Mouse (Mus musculus): ENCODE data around the gene Ss18l2. TPM values are rescaled to one million over a fixed set of nuclear protein-coding genes. Genes with fewer than 3 reads are reported as not detected.

The Ss18l2 gene
- total RNA-seq, 2 experiments from 2014 or later: 80.4 to 80.8 TPM

- peak; percentile 55 to 72 for DNase-seq (ENCODE audit: low spot score in 2 of 2)
Measured at GRCm38 (mm10) chr9:121697150-121698049, 12.7 kb upstream of the Ss18l2 start.

- DNase-seq (ENCODE audit: low spot score in 2 of 2): no peak
Measured at GRCm38 (mm10) chr9:121704261-121704645, 5.9 kb upstream of the Ss18l2 start.

DNA sequence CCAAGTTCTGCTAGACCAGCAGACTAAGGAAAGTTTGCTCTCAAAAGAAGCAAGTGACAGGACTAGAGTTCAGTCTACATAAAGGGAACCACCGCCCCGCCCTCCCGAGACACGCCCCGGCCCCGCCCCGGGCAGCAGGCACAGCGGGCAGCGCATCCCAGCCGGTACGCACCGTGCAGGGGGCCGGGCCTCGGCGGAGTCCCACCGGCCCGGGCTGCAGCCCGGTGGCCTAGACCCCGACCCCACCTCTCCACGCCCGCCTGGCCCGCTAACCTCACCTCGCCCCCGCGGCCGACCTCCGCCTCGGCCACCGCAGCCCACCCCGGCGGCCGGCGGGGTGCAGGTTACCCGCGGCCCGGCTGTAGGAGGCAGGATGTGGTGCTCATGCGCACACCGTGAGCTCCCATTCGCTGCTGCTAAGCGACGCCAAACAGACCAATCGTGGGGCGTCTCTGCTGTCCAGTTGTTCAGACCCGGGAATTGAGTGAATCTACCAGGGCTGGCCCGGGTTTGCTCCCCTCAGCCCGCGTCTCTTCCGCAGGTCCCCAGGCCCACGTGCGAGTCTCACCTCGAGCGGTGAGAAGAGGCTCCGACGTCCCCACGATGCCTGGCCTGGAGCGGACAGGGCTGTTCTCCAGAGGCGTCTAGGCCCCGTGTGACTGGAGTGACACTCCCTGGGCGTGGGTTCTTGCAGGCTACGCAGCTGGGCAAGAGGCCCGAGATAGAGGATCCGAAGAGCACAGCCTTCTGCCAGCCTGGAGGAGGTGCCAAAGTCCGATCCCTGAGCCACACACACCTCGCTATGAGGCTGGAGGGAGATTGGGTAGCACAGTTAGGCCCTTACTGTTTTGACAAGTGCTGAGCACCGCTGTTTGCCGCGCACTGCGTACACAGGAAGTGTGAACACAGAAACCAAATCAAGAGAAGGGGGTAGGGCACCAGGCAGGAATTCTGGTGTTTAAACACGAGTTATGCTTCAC lies 5.2 kb upstream of the Ss18l2 start, which contains the start of gene Sec22c:
TSS of gene Sec22c (minus strand) at position 845 of the 980 bp plus-strand sequence.
- DNase-seq (ENCODE audit: low spot score in 2 of 2): peak; percentile 74 to 86

GRCm38 (mm10) chr9:121706029-121706675 lies 4.0 kb upstream of the Ss18l2 start:
- no peak for DNase-seq (ENCODE audit: low spot score in 2 of 2)

DNA sequence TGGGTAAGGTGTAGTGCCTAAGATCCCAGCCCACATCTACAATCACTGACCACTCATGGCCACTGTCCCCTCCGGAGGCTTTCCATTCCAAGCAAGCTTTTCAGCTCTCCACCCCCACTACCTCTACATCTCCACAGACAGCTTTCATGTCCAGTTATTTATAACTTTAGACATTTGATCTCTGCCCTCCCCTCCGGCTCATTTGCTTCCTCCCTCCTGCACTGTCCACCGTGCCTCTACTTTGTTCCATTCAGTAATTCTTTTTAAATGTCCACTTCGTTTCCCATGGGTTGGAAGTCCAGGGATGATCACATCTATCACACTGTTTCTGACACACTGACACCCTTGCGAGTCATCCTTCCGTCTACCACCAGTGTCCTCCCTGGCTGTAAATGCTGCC lies 2.3 kb upstream of the Ss18l2 start:
- DNase-seq (ENCODE audit: low spot score in 2 of 2): no peak

DNA sequence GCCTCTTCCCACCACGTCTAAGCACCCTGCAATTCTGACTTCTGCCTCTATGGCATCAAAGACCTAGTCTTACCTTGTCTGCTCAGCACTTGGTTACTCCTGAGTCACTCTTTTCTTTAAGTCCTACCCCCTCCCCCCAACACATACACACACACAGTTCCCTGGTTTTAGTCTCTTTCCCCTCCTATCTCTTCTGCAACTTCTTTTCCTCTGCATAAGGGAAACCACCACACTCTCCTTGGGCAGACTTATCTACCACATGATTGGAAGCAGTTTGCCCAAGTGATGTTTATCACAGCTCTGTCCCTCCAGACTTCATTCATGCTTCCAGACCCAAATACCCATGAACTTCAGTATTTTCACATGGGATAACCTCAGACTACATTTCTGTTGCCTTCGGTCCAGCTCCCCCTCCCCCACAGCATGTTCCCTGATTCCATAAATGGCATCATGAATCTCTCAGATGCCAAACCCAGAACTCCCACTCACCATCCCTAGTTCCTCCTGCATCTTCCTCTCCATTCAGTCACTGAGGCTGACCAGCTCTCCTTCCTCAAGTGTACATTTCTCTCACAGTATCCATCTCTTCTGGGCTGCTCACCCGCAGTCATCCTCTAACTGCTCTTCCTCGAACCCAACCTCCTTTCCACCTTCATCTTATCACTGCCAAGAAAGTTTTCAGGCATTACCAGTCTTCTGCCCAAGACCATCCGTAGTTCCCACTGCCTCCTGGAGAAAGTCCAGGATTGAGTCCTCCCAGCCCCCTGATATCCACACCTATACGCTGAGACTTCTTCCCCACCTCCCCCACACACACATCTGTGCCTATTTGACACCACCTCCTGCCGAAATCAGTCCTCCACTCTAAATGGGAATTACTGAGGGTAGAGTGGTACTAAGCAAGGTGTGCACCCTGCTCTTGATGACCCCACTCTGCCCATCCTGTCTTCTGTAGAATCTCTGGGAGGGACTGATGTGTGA lies 1.3 kb upstream of the Ss18l2 start:
- DNase-seq (ENCODE audit: low spot score in 2 of 2): no peak

DNA sequence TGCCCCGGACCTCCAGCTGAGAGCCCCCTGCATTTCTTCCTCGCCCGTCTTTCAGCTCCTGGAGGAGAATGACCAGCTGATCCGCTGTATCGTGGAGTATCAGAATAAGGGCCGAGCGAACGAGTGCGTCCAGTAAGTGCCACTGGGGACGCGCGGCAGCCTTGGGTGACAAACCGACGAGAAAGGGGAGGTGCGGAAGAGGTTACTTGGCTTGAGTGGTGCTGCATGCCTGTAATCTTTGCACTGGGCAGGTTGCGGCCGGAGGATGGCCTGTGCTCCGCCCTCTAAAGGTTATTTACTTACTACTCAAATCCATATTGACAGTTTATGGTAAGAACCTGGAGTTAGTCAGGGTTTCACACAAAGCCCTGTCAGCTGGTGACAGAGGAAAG lies 451 bp downstream of the Ss18l2 start:
- DNase-seq (ENCODE audit: low spot score in 2 of 2): no peak

- DNase-seq (ENCODE audit: low spot score in 2 of 2): no peak
Measured at GRCm38 (mm10) chr9:121717048-121717447, 6.9 kb downstream of the Ss18l2 start.

GRCm38 (mm10) chr9:121718070-121718705 lies 8.1 kb downstream of the Ss18l2 start:
- DNase-seq (ENCODE audit: low spot score in 2 of 2): no peak

DNA sequence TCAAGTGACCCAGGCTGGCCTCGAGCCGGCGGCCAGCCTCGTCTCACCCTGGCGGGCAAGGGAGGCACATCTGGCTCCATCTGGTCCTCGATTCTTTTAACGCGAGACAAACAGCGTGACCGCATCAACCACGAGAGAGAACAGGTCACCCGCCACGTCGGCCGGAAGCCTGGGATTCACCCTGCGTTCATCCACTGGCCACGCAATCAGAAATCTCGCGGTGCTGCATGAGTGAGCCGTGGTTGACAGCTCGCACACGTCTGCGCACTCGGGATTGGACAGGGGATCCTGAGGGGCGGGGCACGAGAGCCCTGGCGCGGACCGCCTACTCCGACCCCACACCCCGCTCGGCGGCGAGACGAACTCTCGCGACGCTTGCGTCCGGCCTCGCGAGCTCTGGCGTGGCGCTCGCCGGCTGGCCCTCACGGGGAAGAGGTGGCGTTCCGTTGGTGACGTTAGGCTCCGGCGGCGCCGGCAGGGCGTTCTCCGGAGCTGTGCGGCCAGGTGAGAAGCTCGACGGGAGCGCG lies 8.7 kb downstream of the Ss18l2 start, which contains the start of gene Nktr:
TSS of gene Nktr (plus strand) at position 378 of the 527 bp plus-strand sequence.
- peak; percentile 96 to 97 for DNase-seq (ENCODE audit: low spot score in 2 of 2)

DNA sequence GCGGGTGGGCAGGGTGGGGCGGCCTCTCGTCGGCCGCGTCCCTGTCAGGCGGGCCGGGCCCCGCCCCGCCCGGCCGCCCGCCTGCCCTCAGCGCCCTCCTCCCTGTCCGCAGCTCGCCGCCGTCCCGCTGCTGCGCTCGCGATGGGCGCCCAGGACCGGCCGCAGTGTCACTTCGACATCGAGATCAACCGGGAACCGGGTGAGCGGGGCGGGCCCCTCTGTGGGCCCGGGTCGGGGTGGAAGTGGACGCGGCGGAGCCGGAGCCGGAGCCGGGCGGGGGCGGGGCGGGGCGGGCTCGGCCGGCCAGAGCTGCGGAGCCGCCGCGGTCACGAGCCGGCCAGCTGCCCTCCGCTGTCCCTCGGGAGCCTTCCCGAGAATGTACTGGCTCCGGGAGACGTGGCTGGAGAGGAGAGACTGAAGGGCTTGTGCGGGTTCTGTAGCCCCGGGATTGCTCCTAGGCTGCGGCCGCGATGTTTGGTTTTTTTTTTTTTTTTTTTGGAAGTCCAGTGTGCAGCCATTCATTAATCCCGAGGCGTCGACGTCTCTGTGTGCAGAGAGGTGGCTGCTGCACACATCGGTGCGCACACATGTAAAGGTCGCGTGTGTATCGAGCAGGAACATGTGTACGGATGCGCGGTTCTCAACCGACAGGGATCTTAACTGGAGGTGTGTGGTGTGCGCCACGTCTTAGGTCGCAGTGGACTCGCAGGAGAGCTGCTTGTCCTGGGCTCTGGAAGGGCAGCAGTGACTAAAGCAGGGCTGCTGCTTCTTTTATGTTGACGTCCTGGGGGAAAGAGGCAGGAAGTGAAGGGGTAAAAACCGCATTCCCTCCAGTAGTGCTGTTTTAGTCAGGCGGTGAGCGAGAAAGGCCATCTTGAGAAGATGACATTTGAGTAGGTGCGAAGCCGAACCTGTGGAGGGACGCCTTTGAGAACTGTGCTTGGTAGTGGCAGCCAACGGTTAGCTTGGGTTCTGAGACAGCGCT lies 9.5 kb downstream of the Ss18l2 start:
- peak in 1 of 2 experiments; percentile 55 for DNase-seq (ENCODE audit: low spot score in 2 of 2)

- DNase-seq (ENCODE audit: low spot score in 2 of 2): no peak
Measured at GRCm38 (mm10) chr9:121740490-121740889, 30.4 kb downstream of the Ss18l2 start.

GRCm38 (mm10) chr9:121741168-121741567 lies 31.0 kb downstream of the Ss18l2 start:
- DNase-seq (ENCODE audit: low spot score in 2 of 2): no peak

GRCm38 (mm10) chr9:121744051-121744450 lies 33.9 kb downstream of the Ss18l2 start:
- DNase-seq (ENCODE audit: low spot score in 2 of 2): no peak

DNA sequence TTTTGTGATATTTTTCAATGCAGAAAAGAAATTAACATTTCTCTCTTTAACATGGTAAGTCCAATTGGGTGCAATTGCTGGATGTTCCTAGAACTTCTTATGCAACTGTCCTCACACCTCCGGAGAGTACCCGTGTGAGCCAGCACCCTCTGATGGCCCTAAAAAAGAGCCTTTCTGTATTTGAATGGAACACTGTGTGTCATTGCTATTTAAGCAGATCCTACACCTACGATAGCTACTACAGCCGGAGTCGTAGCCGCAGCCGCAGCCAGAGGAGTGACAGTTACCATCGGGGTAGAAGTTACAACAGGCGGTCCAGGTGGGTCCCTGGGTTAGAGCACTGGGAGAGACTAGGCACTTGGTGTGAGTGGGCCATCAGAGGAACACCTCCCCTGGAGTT lies 42.6 kb downstream of the Ss18l2 start:
- DNase-seq (ENCODE audit: low spot score in 2 of 2): no peak

DNA sequence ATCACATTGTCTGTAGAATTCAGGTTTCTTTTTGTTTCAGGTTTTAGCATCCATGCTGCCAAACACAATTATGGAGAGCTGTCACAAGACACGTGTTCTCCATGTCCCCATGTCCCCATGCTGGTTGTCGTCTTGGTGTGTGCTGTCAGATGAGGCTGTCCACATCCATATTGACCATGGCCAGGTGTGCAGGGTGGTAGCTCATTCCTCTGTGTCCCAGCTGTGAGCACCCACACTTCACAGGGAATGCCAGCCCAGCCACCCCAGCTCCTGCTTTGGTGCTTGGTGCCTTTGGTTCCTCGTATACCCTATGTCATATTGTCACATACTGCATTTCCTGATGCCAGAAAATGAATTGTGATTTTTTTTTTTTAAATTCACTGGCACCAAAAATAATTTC lies 44.5 kb downstream of the Ss18l2 start:
- no peak for DNase-seq (ENCODE audit: low spot score in 2 of 2)

GRCm38 (mm10) chr9:121756785-121757184 lies 46.7 kb downstream of the Ss18l2 start:
- DNase-seq (ENCODE audit: low spot score in 2 of 2): peak in 1 of 2 experiments; percentile 13

- DNase-seq (ENCODE audit: low spot score in 2 of 2): peak in 1 of 2 experiments; percentile 21
Measured at GRCm38 (mm10) chr9:121757432-121757831, 47.3 kb downstream of the Ss18l2 start.
